Comparison of ENCODE assay signal across 16 mouse cellular contexts in genomic region chr1:149129138-149129537, GRCm38 (mm10).
"Had no signal": no experiment of that assay in that cellular context is flagged by ENCODE, and none has a peak within 500 bp of the region (broad histone marks: within the 10 kb centered on the region; RNA-seq: fewer than 3 reads in every experiment).

No protein-coding gene starts in this region.

- H3K4me2 ChIP-seq: neural tube, embryonic 13.5 days; neural tube, embryonic 15.5 days; stomach, embryonic 15.5 days had no signal

- DNase-seq: retina, postnatal 1 day; right cerebral cortex, adult 18-20 months; right cerebral cortex, postnatal 14 days; right cerebral cortex, postnatal 25 days; right cerebral cortex, postnatal 4 days; spleen, adult 18-20 months; thymus, adult 18-20 months; thymus, adult 2 months; thymus, postnatal 14 days; thymus, postnatal 25 days; thymus, postnatal 36 days; thymus, postnatal 4 days had no signal

- H3K9ac ChIP-seq: neural tube, embryonic 13.5 days; neural tube, embryonic 15.5 days; stomach, embryonic 15.5 days had no signal

- H3K36me3 ChIP-seq: neural tube, embryonic 13.5 days; neural tube, embryonic 15.5 days; stomach, embryonic 15.5 days had no signal

- H3K27ac ChIP-seq: neural tube, embryonic 13.5 days; neural tube, embryonic 15.5 days; stomach, embryonic 15.5 days; stomach, postnatal 0 days had no signal

- H3K4me1 ChIP-seq: neural tube, embryonic 13.5 days; neural tube, embryonic 15.5 days; stomach, embryonic 15.5 days had no signal

- H3K4me3 ChIP-seq: neural tube, embryonic 13.5 days; neural tube, embryonic 15.5 days; stomach, embryonic 15.5 days had no signal

- H3K9me3 ChIP-seq: neural tube, embryonic 13.5 days; neural tube, embryonic 15.5 days; stomach, embryonic 15.5 days had no signal

- H3K27me3 ChIP-seq: neural tube, embryonic 13.5 days; neural tube, embryonic 15.5 days; stomach, embryonic 15.5 days had no signal
